Mouse (Mus musculus): ENCODE data around the gene Gas6.

DNA sequence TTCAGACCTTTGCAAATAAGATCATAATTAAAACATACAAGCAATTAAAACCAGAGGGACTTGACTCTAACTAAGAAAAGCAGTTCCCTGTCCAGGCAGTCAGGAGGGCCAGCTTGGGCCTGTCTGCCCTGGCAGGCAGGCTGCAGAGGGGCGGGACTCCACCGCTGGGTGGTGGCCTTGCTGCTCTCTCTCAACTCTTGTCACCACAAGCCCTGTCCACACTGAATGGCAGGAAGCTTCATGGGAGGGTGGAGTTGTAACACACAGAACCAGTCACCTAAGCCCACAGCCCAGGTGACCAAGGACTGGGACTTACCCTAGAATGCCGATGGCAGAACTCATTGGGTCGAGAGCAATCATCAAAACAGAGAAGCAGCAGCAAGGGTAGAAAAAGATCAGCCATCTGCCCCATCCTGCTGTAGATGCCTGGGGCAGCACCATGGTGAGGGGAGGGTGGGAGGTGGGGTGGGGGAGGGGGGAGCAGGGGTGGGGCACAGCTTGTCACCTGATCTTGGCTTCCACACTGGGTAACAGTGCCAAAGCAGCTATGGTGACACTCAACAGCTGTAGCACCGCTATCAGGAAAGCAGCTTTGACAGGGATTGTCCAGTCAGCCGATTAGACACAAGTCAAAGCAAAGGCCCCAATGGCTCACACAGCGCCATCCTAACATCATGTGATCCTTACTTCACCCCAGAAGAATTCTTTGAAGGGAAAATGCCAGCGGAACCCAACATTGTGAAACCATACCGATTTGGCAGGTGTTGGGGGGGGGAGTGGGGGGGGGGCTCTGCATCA, 1.9 kb downstream of the Gas6 start:
- TF ChIP-seq CTCF (IDR thresholded peaks at IDR 0.05; ENCODE audit: extremely low read depth, insufficient read length, insufficient replicate concordance, low read depth, low read length) (no peak), POLR2A (IDR thresholded peaks at IDR 0.05; ENCODE audit: low read depth, low read length) (no peak)

All from small intestine, adult 2 months (tissue).